Mouse (Mus musculus) adrenal gland, postnatal 10 days (tissue): ENCODE results near the gene Wdsub1. TPM values are rescaled to one million over a fixed set of nuclear protein-coding genes. Genes with fewer than 3 reads are reported as not detected.
A peak's percentile ranks its signal among the peaks of the same experiment; 100 is the strongest.

ENCODE experiments used
- DNase-seq: peaks from one replicate; pipeline ENCODE4 v3.0.0; 2021; ENCODE audit warnings: mixed read lengths
- total RNA-seq, 2 experiments: library from RNA; stranded (reverse); gene quantifications; 2 replicates each; pipeline ENCODE4 v1.2.3; 2021

Wdsub1 gene
- total RNA-seq, 2 experiments from 2014 or later: 18.2 to 18.5 TPM

- no peak for DNase-seq
Measured at GRCm38 (mm10) chr2:59805595-59805994, 76.8 kb downstream of the Wdsub1 start.

GRCm38 (mm10) chr2:59802722-59803387 lies 79.5 kb downstream of the Wdsub1 start:
- DNase-seq: peak; percentile 28
